Mouse (Mus musculus) MEL (cell line): ENCODE results near the gene Gm49325. TPM values are rescaled to one million over a fixed set of nuclear protein-coding genes. Genes with fewer than 3 reads are reported as not detected.

Source experiments
- DNase-seq: peaks from one replicate; pipeline ENCODE4 v3.0.0; 2011; ENCODE audit warnings: low read depth, low spot score
- H3K27ac ChIP-seq: 2 replicates; pipeline ENCODE4 v1.5.1; 2012; ENCODE audit warnings: low read depth, mild to moderate bottlenecking, control low read depth, low read length, moderate library complexity; ENCODE audit not compliant: control insufficient read depth
- H3K27me3 ChIP-seq, 2 experiments: fragments of 150-350 bp in 1 of 2; sonication (generic) in 1 of 2; 2 replicates each; pipeline ENCODE4 v1.6.1; 2012; ENCODE audit warnings: low read length in 2 of 2, mild to moderate bottlenecking in 2 of 2, improper control_type of control experiment in 1 of 2, moderate library complexity in 1 of 2; ENCODE audit not compliant: insufficient read depth in 2 of 2, control insufficient read depth in 1 of 2
- H3K36me3 ChIP-seq, 2 experiments: 2 replicates each; pipeline ENCODE4 v1.6.1; 2012 to 2014; ENCODE audit warnings: low read length in 2 of 2, improper control_type of control experiment in 1 of 2, inconsistent platforms in 1 of 2, mild to moderate bottlenecking in 1 of 2; ENCODE audit not compliant: insufficient read depth in 2 of 2, control insufficient read depth in 1 of 2
- H3K4me1 ChIP-seq, 2 experiments: fragments of 150-350 bp in 1 of 2; sonication (generic) in 1 of 2; 2 replicates each; pipeline ENCODE4 v1.6.1; 2012; ENCODE audit warnings: low read length in 2 of 2, improper control_type of control experiment in 1 of 2, mild to moderate bottlenecking in 1 of 2; ENCODE audit not compliant: insufficient read depth in 2 of 2, control insufficient read depth in 1 of 2
- H3K4me3 ChIP-seq, 2 experiments: fragments of 150-350 bp in 1 of 2; sonication (generic) in 1 of 2; 2 replicates each; pipeline ENCODE4 v1.5.1; 2012; ENCODE audit warnings: low read depth in 2 of 2, low read length in 2 of 2, mild to moderate bottlenecking in 2 of 2, moderate library complexity in 2 of 2, control low read depth in 1 of 2, improper control_type of control experiment in 1 of 2; ENCODE audit not compliant: control insufficient read depth in 1 of 2, insufficient read depth in 1 of 2
- H3K79me2 ChIP-seq: 2 replicates; pipeline ENCODE4 v1.6.1; 2012; ENCODE audit warnings: mild to moderate bottlenecking, low read length, moderate library complexity; ENCODE audit not compliant: control insufficient read depth, poor library complexity, insufficient read depth
- H3K9ac ChIP-seq: 2 replicates; pipeline ENCODE4 v1.6.1; 2012; ENCODE audit warnings: low read depth, mild to moderate bottlenecking, control low read depth, low read length, moderate library complexity; ENCODE audit not compliant: control insufficient read depth, poor library complexity, severe bottlenecking
- H3K9me3 ChIP-seq: fragments of 150-350 bp; sonication (generic); replicated peaks from 2 replicates; pipeline ENCODE4 v1.6.1; 2012; ENCODE audit warnings: mild to moderate bottlenecking, low read length, improper control_type of control experiment, moderate library complexity; ENCODE audit not compliant: insufficient read depth
- CHD1 ChIP-seq: IDR thresholded peaks from 2 replicates; pipeline ENCODE4 v1.6.1; 2012; ENCODE audit warnings: low read depth, mild to moderate bottlenecking, inconsistent platforms, low read length, improper control_type of control experiment
- CHD2 ChIP-seq: IDR thresholded peaks from 2 replicates; pipeline ENCODE4 v1.6.1; 2011; ENCODE audit warnings: low read length, improper control_type of control experiment
- CTCF ChIP-seq, 3 experiments: IDR thresholded peaks in 2 of 3; conservative IDR thresholded peaks in 1 of 3; 2 replicates each; pipeline ENCODE4 v1.5.1; 2011 to 2012; ENCODE audit warnings: low read length in 3 of 3, low read depth in 2 of 3, mild to moderate bottlenecking in 2 of 3, improper control_type of control experiment in 1 of 3, inconsistent platforms in 1 of 3, mixed read lengths in 1 of 3, moderate library complexity in 1 of 3; ENCODE audit not compliant: control insufficient read depth in 1 of 3, insufficient read depth in 1 of 3, poor library complexity in 1 of 3, severe bottlenecking in 1 of 3
- E2F4 ChIP-seq: IDR thresholded peaks from 2 replicates; pipeline ENCODE4 v1.6.1; 2011; ENCODE audit warnings: low read depth, low read length, improper control_type of control experiment, borderline replicate concordance
- ELF1 ChIP-seq: IDR thresholded peaks from 2 replicates; pipeline ENCODE4 v1.6.1; 2014; ENCODE audit warnings: low read depth, mild to moderate bottlenecking, inconsistent platforms, low read length, improper control_type of control experiment, moderate library complexity
- EP300 ChIP-seq, 2 experiments: IDR thresholded peaks; 2 replicates each; pipeline ENCODE4 v1.6.1; 2011; ENCODE audit warnings: improper control_type of control experiment in 2 of 2, low read length in 2 of 2, low read depth in 1 of 2, mild to moderate bottlenecking in 1 of 2
- GABPA ChIP-seq: IDR thresholded peaks from 2 replicates; pipeline ENCODE4 v1.6.1; 2012; ENCODE audit warnings: low read depth, mild to moderate bottlenecking, inconsistent platforms, low read length, improper control_type of control experiment, moderate library complexity
- GATA1 ChIP-seq: IDR thresholded peaks from 2 replicates; pipeline ENCODE4 v1.6.1; 2011; ENCODE audit warnings: low read depth, low read length, improper control_type of control experiment
- HCFC1 ChIP-seq: IDR thresholded peaks from 2 replicates; pipeline ENCODE4 v1.6.1; 2012; ENCODE audit warnings: low read depth, mild to moderate bottlenecking, inconsistent platforms, low read length, improper control_type of control experiment, moderate library complexity
- JUND ChIP-seq: IDR thresholded peaks from 2 replicates; pipeline ENCODE4 v1.6.1; 2011; ENCODE audit warnings: low read depth, mild to moderate bottlenecking, improper control_type of control experiment, low read length
- KAT2A ChIP-seq: conservative IDR thresholded peaks from 2 replicates; pipeline ENCODE4 v1.6.1; 2012; ENCODE audit warnings: low read depth, low read length, improper control_type of control experiment, inconsistent platforms
- MAFK ChIP-seq: IDR thresholded peaks from 2 replicates; pipeline ENCODE4 v1.6.1; 2011; ENCODE audit warnings: low read depth, mild to moderate bottlenecking, low read length, improper control_type of control experiment, borderline replicate concordance
- MAX ChIP-seq: IDR thresholded peaks from 2 replicates; pipeline ENCODE4 v1.6.1; 2011; ENCODE audit warnings: low read length, improper control_type of control experiment
- MAZ ChIP-seq: IDR thresholded peaks from 2 replicates; pipeline ENCODE4 v1.6.1; 2012; ENCODE audit warnings: low read depth, mild to moderate bottlenecking, inconsistent platforms, low read length, improper control_type of control experiment
- MEF2A ChIP-seq: IDR thresholded peaks from 2 replicates; pipeline ENCODE4 v1.6.1; 2014; ENCODE audit warnings: low read depth, mild to moderate bottlenecking, inconsistent platforms, low read length, improper control_type of control experiment; ENCODE audit not compliant: poor library complexity, insufficient replicate concordance, severe bottlenecking; ENCODE audit errors: extremely low read depth
- MXI1 ChIP-seq: IDR thresholded peaks from 2 replicates; pipeline ENCODE4 v1.6.1; 2011; ENCODE audit warnings: mild to moderate bottlenecking, low read depth, low read length, improper control_type of control experiment
- MYB ChIP-seq: IDR thresholded peaks from 2 replicates; pipeline ENCODE4 v1.6.1; 2011; ENCODE audit warnings: mild to moderate bottlenecking, low read depth, low read length, improper control_type of control experiment
- MYC ChIP-seq: IDR thresholded peaks from 2 replicates; pipeline ENCODE4 v1.6.1; 2011; ENCODE audit warnings: low read depth, mild to moderate bottlenecking, low read length, improper control_type of control experiment, moderate library complexity
- NELFE ChIP-seq: IDR thresholded peaks from 2 replicates; pipeline ENCODE4 v1.6.1; 2011; ENCODE audit warnings: low read depth, low read length, improper control_type of control experiment
- POLR2A ChIP-seq, 2 experiments: IDR thresholded peaks; 2 replicates each; pipeline ENCODE4 v1.6.1; 2011 to 2012; ENCODE audit warnings: low read length in 2 of 2, mild to moderate bottlenecking in 2 of 2, control low read depth in 1 of 2, improper control_type of control experiment in 1 of 2, low read depth in 1 of 2, moderate library complexity in 1 of 2; ENCODE audit not compliant: control insufficient read depth in 1 of 2, insufficient read depth in 1 of 2, poor library complexity in 1 of 2
- POLR2AphosphoS2 ChIP-seq: IDR thresholded peaks from 2 replicates; pipeline ENCODE4 v1.6.1; 2011; ENCODE audit warnings: low read length, improper control_type of control experiment
- POLR2AphosphoS5 ChIP-seq: IDR thresholded peaks from 2 replicates; pipeline ENCODE4 v1.6.1; 2012; ENCODE audit warnings: low read depth, borderline replicate concordance, mild to moderate bottlenecking, inconsistent platforms, low read length, moderate library complexity, mixed read lengths
- RAD21 ChIP-seq: IDR thresholded peaks from 2 replicates; pipeline ENCODE4 v1.6.1; 2011; ENCODE audit warnings: mild to moderate bottlenecking, low read depth, low read length, improper control_type of control experiment
- RCOR1 ChIP-seq: IDR thresholded peaks from 2 replicates; pipeline ENCODE4 v1.6.1; 2012; ENCODE audit warnings: low read depth, mild to moderate bottlenecking, inconsistent platforms, low read length, improper control_type of control experiment
- SIN3A ChIP-seq: IDR thresholded peaks from 2 replicates; pipeline ENCODE4 v1.6.1; 2012; ENCODE audit warnings: low read length, improper control_type of control experiment, inconsistent platforms
- SMC3 ChIP-seq: IDR thresholded peaks from 2 replicates; pipeline ENCODE4 v1.6.1; 2011; ENCODE audit warnings: low read depth, low read length, improper control_type of control experiment
- TBP ChIP-seq: IDR thresholded peaks from 2 replicates; pipeline ENCODE4 v1.8.0; 2011; ENCODE audit warnings: low read depth, low read length, improper control_type of control experiment
- TCF12 ChIP-seq: IDR thresholded peaks from 2 replicates; pipeline ENCODE4 v1.6.1; 2014; ENCODE audit warnings: low read depth, mild to moderate bottlenecking, inconsistent platforms, low read length, improper control_type of control experiment, moderate library complexity
- UBTF ChIP-seq: IDR thresholded peaks from 2 replicates; pipeline ENCODE4 v1.6.1; 2012; ENCODE audit warnings: low read depth, mild to moderate bottlenecking, inconsistent platforms, low read length, improper control_type of control experiment, moderate library complexity, borderline replicate concordance; ENCODE audit not compliant: insufficient read depth
- USF1 ChIP-seq: IDR thresholded peaks from 2 replicates; pipeline ENCODE4 v1.6.1; 2014; ENCODE audit warnings: low read depth, mild to moderate bottlenecking, inconsistent platforms, low read length, improper control_type of control experiment, moderate library complexity
- USF2 ChIP-seq, 2 experiments: IDR thresholded peaks; 2 replicates each; pipeline ENCODE4 v1.6.1; 2011 to 2012; ENCODE audit warnings: improper control_type of control experiment in 2 of 2, low read length in 2 of 2, borderline replicate concordance in 1 of 2, inconsistent platforms in 1 of 2, low read depth in 1 of 2, mild to moderate bottlenecking in 1 of 2; ENCODE audit not compliant: insufficient read depth in 1 of 2
- ZKSCAN1 ChIP-seq: IDR thresholded peaks from 2 replicates; pipeline ENCODE4 v1.6.1; 2012; ENCODE audit warnings: low read depth, mild to moderate bottlenecking, inconsistent platforms, low read length, improper control_type of control experiment, moderate library complexity
- ZMIZ1 ChIP-seq: IDR thresholded peaks from 2 replicates; pipeline ENCODE4 v1.6.1; 2012; ENCODE audit warnings: low read depth, mild to moderate bottlenecking, inconsistent platforms, low read length, improper control_type of control experiment, moderate library complexity
- ZNF384 ChIP-seq: IDR thresholded peaks from 2 replicates; pipeline ENCODE4 v1.6.1; 2012; ENCODE audit warnings: low read depth, mild to moderate bottlenecking, inconsistent platforms, low read length, improper control_type of control experiment
- polyA plus RNA-seq, 2 experiments: library from polyadenylated mRNA; stranded (reverse) in 1 of 2; unstranded in 1 of 2; fragments of >175 nt in 1 of 2; fragments of >200 nt in 1 of 2; gene quantifications; 2 replicates each; pipeline versions ENCODE4 v1.2.1 to v1.2.4; 2012; ENCODE audit warnings: low replicate concordance in 2 of 2, low read depth in 1 of 2; ENCODE audit not compliant: insufficient read length in 2 of 2, insufficient read depth in 1 of 2, missing spikeins in 1 of 2
- total RNA-seq: library from RNA; depleted of rRNA; stranded (reverse); fragments of 300-350 nt; gene quantifications from 2 replicates; pipeline ENCODE4 v1.2.3, GENCODE M21; 2012; rRNA removed

Gm49325 gene
- total RNA-seq (3.5 and 3.7 TPM in 2 replicates), polyA plus RNA-seq (1 to 10 TPM in 1 of 2 experiments, not detected in 1; 1.0 TPM)

GRCm38 (mm10) chr10:77605908-77606826 is at the start of gene Gm49325, which contains the start of gene Sumo3:
Gene Gm49325, plus strand, starts transcription at chr10:77606197.
Gene Sumo3, plus strand, starts transcription at chr10:77606097.
- peaks cover 6 to 26% of the 10 kb centered on the region in 2 experiments; a peak in 3 of 4 replicates for H3K4me1 ChIP-seq
- no peaks in the 10 kb centered on the region for H3K27me3 ChIP-seq
- H3K79me2 ChIP-seq = peaks cover 31% of the 10 kb centered on the region
- peaks cover 4 to 21% of the 10 kb centered on the region in 2 experiments for H3K36me3 ChIP-seq
- peak within 1 kb of the TSS; percentile 94 for H3K4me3 ChIP-seq
- no peaks in the 10 kb centered on the region for H3K9me3 ChIP-seq
- peak within 1 kb of the TSS; percentile 97 for H3K9ac ChIP-seq
- H3K27ac ChIP-seq = peak within 1 kb of the TSS; percentile 79
- DNase-seq = peak; percentile 94
- TF ChIP-seq CHD2 = peak; percentile 54; the same call in 1 of the 2 replicates
- peak; percentile 77 to 86 for TF ChIP-seq POLR2A (IDR thresholded peaks at IDR 0.05; ENCODE audit: control insufficient read depth in 1 of 2, insufficient read depth in 1 of 2, low read depth in 1 of 2, low read length in 2 of 2, poor library complexity in 1 of 2)
- TF ChIP-seq MAZ = no peak; the same call in 1 of the 2 replicates
- TF ChIP-seq MXI1 = peak; percentile 87
- no peak for TF ChIP-seq RAD21
- TF ChIP-seq KAT2A = no peak
- no peak for TF ChIP-seq CHD1
- TF ChIP-seq POLR2AphosphoS2 = peak; percentile 37; the same call in 1 of the 2 replicates
- TF ChIP-seq HCFC1 = peak; percentile 53; the same call in 1 of the 2 replicates
- peak in 1 of 2 experiments; percentile 3; a peak in 1 of 4 replicates for TF ChIP-seq EP300 (IDR thresholded peaks at IDR 0.05; ENCODE audit: low read depth in 1 of 2, low read length in 2 of 2)
- 0 out of 2 replicates have a peak, but pooled peaks have one; percentile 29 for TF ChIP-seq RCOR1
- peak; percentile 95 for TF ChIP-seq ELF1
- peak; percentile 12; the same call in 1 of the 2 replicates for TF ChIP-seq MYC
- no peak for TF ChIP-seq POLR2AphosphoS5
- TF ChIP-seq USF2 (IDR thresholded peaks at IDR 0.05; ENCODE audit: borderline replicate concordance in 1 of 2, insufficient read depth in 1 of 2, low read depth in 1 of 2, low read length in 2 of 2) = peak; percentile 47 to 81; a peak in 3 of 4 replicates
- TF ChIP-seq MAFK = no peak
- TF ChIP-seq MYB = 0 out of 2 replicates have a peak, but pooled peaks have one; percentile 8
- peak; percentile 25; the same call in 1 of the 2 replicates for TF ChIP-seq ZMIZ1
- TF ChIP-seq GATA1 = no peak
- TF ChIP-seq TCF12 = peak; percentile 18; the same call in 1 of the 2 replicates
- 0 out of 2 replicates have a peak, but pooled peaks have one; percentile 6 for TF ChIP-seq TBP
- TF ChIP-seq NELFE = peak; percentile 79
- TF ChIP-seq UBTF = 0 out of 2 replicates have a peak, but pooled peaks have one; percentile 67
- TF ChIP-seq E2F4 = no peak
- peak; percentile 97 for TF ChIP-seq MAX
- no peak for TF ChIP-seq SMC3
- peak in 1 of 3 experiments; percentile 24; a peak in 2 of 6 replicates for TF ChIP-seq CTCF (IDR thresholded peaks at IDR 0.05 in 2 of 3, conservative IDR thresholded peaks at IDR 0.05 in 1 of 3; ENCODE audit: control insufficient read depth in 1 of 3, insufficient read depth in 1 of 3, low read depth in 2 of 3, low read length in 3 of 3, poor library complexity in 1 of 3, severe bottlenecking in 1 of 3)
- TF ChIP-seq ZNF384 = no peak
- peak; percentile 96 for TF ChIP-seq USF1
- no peak for TF ChIP-seq MEF2A
- TF ChIP-seq JUND = no peak
- no peak for TF ChIP-seq GABPA
- TF ChIP-seq ZKSCAN1 = no peak
- peak; percentile 71 for TF ChIP-seq SIN3A
